Mouse (Mus musculus): Measurements from ENCODE around the gene L3mbtl1. TPM values are rescaled to one million over a fixed set of nuclear protein-coding genes. Genes with fewer than 3 reads are reported as not detected.

The L3mbtl1 gene
- polyA plus RNA-seq (2014; fragmentation: Illumina TruSeq; extraction: RNeasy Lipid Tissue Mini Kit (QIAGEN cat#74804); ENCODE audit: low read depth, low replicate concordance): 0.15 TPM

DNA sequence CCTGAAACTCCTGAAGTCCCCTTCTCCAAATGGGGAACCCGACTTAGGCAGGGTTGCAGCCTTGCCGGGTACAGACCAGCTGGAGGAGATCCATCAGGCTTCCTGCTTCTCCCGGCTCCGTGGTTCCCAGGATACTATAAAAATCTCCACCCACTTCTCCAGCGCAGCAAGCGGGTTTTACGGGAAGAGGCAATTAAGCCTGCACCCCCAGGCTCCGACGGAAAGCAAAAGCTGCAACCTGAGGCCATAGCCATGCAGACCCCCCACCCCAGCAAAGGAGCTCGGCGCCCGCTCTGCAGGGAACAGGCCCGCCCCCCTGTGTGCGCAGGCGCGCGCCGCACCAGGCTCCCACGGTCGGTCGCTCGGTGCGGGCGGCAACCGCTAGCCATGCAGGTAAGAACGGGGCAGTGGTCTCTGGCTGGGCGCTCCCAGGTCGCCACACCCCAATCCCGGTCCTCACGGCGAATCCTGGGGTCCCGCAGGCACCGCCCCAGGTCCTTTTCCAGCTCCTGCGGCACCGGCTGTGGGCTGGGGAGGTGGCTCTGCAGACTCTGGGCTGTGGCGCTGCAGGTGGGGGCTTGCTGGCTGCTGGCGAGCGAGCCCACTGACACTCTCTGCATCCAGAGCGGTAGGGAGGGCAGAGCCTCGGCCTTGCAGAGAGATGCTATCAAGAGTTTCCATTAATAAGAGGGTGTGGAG is at the start of gene L3mbtl1:
L3mbtl1 (plus strand) TSS at position 325 of the 699 bp plus-strand sequence.

GRCm38 (mm10) chr2:162931123-162931673 is 12.1 kb upstream of the L3mbtl1 start, which contains the start of gene Srsf6:
Gene Srsf6, plus strand, starts transcription at chr2:162931528.

DNA sequence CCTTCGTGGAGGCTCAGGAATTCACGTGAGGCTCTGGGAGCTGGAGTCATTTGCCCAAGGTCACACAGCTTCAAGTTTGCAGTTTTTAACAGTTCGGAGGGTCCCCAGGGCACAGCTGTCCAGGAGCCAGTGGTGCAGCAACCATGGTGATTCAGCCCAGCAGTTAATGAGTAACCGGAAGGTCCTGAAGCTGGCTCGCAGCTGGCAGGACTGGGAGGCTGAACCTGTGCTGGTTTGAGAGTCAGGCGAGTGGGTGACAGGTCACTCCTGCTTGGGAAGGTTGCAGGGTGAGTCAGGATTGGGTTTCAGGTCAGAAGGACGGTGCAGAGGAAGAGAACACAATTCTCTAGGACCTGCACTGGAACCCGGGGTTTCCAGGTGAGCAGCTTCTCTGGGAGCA is 43.9 kb downstream of the L3mbtl1 start, which contains the start of gene Sgk2:
Sgk2 (plus strand) TSS at position 113 of the 400 bp plus-strand sequence.

DNA sequence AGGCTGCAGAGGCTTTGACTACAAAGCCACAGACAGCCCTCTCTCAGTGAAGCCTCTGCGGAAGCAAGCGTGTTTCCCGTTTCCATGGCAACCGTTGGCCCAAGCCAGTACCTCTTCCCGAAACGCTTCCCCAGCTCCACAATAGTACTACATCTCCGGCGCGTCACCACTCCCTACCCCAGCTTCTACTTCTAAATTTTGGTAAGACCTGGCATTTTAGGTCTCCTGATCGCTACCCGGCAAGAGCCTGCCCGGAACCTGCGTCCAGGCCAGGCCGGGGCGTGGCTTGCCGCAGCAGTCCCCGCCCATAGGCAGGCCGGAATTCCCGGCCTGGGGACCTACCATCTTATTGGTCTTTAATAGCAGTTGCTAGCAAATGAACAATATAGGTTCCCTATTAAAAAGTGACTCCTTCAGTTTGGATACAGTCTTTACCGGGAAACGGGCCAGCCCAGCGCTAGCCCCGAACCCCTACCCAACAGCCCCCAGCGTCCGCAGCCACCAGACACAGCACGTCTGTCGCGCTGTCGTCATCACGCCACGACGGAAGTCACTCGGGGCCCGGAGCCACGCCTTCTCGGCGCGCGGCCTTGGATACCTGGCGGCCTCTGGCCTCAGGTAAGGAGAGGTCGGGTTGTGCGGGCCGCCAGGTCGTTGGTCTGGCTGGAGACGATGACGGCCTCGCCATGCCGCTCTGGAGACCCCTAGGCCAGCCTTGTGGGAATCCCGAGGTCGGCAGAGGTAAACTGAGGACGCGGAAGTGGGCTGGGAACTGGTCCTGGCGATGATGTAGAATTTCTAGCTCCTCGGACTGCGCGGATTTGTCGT is 73.9 kb downstream of the L3mbtl1 start, which contains the start of gene Ift52:
Ift52 (plus strand) TSS at position 439 of the 828 bp plus-strand sequence.

Other genes with a start within 250 kb of the L3mbtl1 start
- gene Srsf6, start 11.9 kb upstream of the L3mbtl1 start, polyA plus RNA-seq (2014; fragmentation: Illumina TruSeq; extraction: RNeasy Lipid Tissue Mini Kit (QIAGEN cat#74804); ENCODE audit: low read depth, low replicate concordance): 159 TPM
- gene Sgk2, start 43.9 kb downstream of the L3mbtl1 start, polyA plus RNA-seq (2014; fragmentation: Illumina TruSeq; extraction: RNeasy Lipid Tissue Mini Kit (QIAGEN cat#74804); ENCODE audit: low read depth, low replicate concordance): not detected
- gene Ift52, start 73.9 kb downstream of the L3mbtl1 start, polyA plus RNA-seq (2014; fragmentation: Illumina TruSeq; extraction: RNeasy Lipid Tissue Mini Kit (QIAGEN cat#74804); ENCODE audit: low read depth, low replicate concordance): 49.4 TPM
- 2.0 TPM for gene Mybl2, start 111.2 kb downstream of the L3mbtl1 start, polyA plus RNA-seq (2014; fragmentation: Illumina TruSeq; extraction: RNeasy Lipid Tissue Mini Kit (QIAGEN cat#74804); ENCODE audit: low read depth, low replicate concordance)
- 7.7 TPM for gene Gtsf1l, start 144.4 kb downstream of the L3mbtl1 start, polyA plus RNA-seq (2014; fragmentation: Illumina TruSeq; extraction: RNeasy Lipid Tissue Mini Kit (QIAGEN cat#74804); ENCODE audit: low read depth, low replicate concordance)